Mouse (Mus musculus) lung, adult 2 months (tissue): ENCODE results near the gene Erc2.

Experiments used
- CTCF ChIP-seq: fragments of 200-500 bp; IDR thresholded peaks from 2 replicates; pipeline ENCODE4 v1.5.1; 2011; ENCODE audit warnings: mild to moderate bottlenecking, low read length, control low read depth; ENCODE audit not compliant: insufficient read depth
- POLR2A ChIP-seq: fragments of 200-500 bp; IDR thresholded peaks from 2 replicates; pipeline ENCODE4 v1.6.1; 2011; ENCODE audit warnings: low read depth, mild to moderate bottlenecking, control low read depth, low read length, borderline replicate concordance; ENCODE audit errors: extremely low read depth

DNA sequence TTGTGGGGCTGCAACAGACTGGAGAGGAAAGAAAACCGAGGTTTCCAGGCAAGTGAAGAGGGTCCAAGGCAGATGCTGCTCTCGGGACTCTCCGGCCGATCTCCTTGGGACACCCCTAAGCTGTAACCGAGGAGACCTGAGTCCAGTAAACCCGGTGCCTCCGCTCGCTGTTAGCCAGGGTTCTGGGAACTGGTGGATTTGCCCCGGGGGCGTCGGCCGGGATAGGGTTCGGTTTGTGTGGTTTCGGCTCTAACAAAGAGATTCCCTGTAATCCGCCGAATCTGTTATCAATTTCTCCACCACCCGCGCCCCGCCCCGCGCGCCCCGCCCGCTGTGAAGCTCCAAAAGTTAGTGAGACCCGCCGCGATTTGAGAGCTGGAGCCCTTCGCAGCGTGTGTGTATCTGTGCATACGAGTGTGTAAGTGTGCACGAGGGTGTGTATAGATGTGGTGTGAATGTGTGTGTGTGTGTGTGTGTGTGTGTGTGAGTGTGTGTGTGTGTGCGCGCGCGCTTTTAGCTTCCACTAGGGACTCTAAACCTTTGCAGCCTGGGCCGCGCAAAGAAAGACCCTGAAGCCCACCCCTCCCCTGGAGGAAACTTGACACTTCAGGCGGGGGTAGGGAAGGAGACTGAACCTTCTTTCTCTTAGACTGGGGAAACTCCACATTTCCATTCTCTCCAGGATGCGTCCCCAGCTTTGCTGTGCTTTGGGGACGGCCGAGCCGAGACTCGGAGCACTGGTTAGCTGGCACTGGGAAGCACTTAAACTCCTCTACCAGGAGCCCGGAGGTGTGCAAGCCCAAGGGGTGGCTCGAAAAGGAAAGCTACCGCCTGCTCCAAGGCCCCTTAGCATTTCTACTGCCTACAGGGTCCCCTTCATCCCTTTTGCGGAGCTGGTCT is 887.5 kb downstream of the Erc2 start:
- TF ChIP-seq CTCF (no peak), POLR2A (no peak)
